Mouse (Mus musculus): ENCODE measurements around the gene Arhgap22. TPM values are rescaled to one million over a fixed set of nuclear protein-coding genes. Genes with fewer than 3 reads are reported as not detected.

Arhgap22 gene
- total and polyA plus RNA-seq, 3 experiments: 0.17 to 0.39 (median 0.29) TPM

- Histone ChIP-seq H3K9ac (ENCODE audit: insufficient read depth, low read depth) (no peak overlapping the region), H3K9me3 (replicated peaks; ENCODE audit: low read length) (peaks cover 5% of the 10 kb centered on the region), H3K27me3 (replicated peaks) (no peaks in the 10 kb centered on the region), H3K4me2 (ENCODE audit: insufficient read depth, low read depth, poor library complexity, severe bottlenecking) (no peak overlapping the region), H3K4me1 (ENCODE audit: control insufficient read depth in 1 of 2, insufficient read depth in 2 of 2) (peaks cover 39 to 88% of the 10 kb centered on the region in 2 experiments), H3K27ac (ENCODE audit: insufficient read depth, low read depth) (peak overlapping the region; percentile 27), H3K79me2 (replicated peaks; ENCODE audit: control insufficient read depth, extremely low read depth, insufficient read depth, poor library complexity, severe bottlenecking) (peaks cover 77% of the 10 kb centered on the region), H3K36me3 (replicated peaks in 1 of 2; ENCODE audit: control insufficient read depth in 1 of 2, insufficient read depth in 1 of 2, low read length in 1 of 2) (peaks cover 36 to 89% of the 10 kb centered on the region in 2 experiments), H3K4me3 (replicated peaks in 1 of 3; ENCODE audit: low read depth in 2 of 3, low read length in 2 of 3, poor library complexity in 1 of 3) (no peak overlapping the region)
- in situ Hi-C loops (cut with MboI; ENCODE audit: low pct_ligation_motif_present, low pct_unique_long_range_greater_than_20kb, low sequenced_read_pairs): no loop called here
- dilution Hi-C loops (cut with MboI; ENCODE audit: extremely low pct_ligation_motif_present, extremely low pct_unique_long_range_greater_than_20kb, low sequenced_read_pairs): no loop called here
- peak; percentile 85 for DNase-seq (ENCODE audit: extremely low read depth)
- peak; percentile 56; the same call in 1 of the 2 replicates for TF ChIP-seq SIN3A (IDR thresholded peaks at IDR 0.05; ENCODE audit: low read length)
- TF ChIP-seq IRF4 (IDR thresholded peaks at IDR 0.05; ENCODE audit: low read depth, low read length): peak; percentile 89
- peak; percentile 67 for TF ChIP-seq JUND (conservative IDR thresholded peaks at IDR 0.05; ENCODE audit: low read depth, low read length)
- no peak for TF ChIP-seq KAT2A (IDR thresholded peaks at IDR 0.05; ENCODE audit: insufficient replicate concordance, low read length)
- TF ChIP-seq GABPA (IDR thresholded peaks at IDR 0.05; ENCODE audit: insufficient replicate concordance, low read depth, low read length): no peak
- peak; percentile 73 for TF ChIP-seq BHLHE40 (IDR thresholded peaks at IDR 0.05; ENCODE audit: low read depth, low read length)
- peak; percentile 23; the same call in 1 of the 2 replicates for TF ChIP-seq HCFC1 (IDR thresholded peaks at IDR 0.05; ENCODE audit: low read depth, low read length)
- TF ChIP-seq ZC3H11A (IDR thresholded peaks at IDR 0.05; ENCODE audit: low read depth, low read length): no peak
- TF ChIP-seq USF1 (IDR thresholded peaks at IDR 0.05; ENCODE audit: low read depth, low read length): no peak
- no peak for TF ChIP-seq POLR2AphosphoS2 (IDR thresholded peaks at IDR 0.05; ENCODE audit: low read depth, low read length)
- TF ChIP-seq CHD1 (IDR thresholded peaks at IDR 0.05; ENCODE audit: low read depth, low read length): peak; percentile 45; the same call in 1 of the 2 replicates
- peak; percentile 61; the same call in 1 of the 2 replicates for TF ChIP-seq MAFK (IDR thresholded peaks at IDR 0.05; ENCODE audit: insufficient replicate concordance, low read length)
- peak; percentile 61 for TF ChIP-seq CHD2 (IDR thresholded peaks at IDR 0.05; ENCODE audit: low read length)
- no peak for TF ChIP-seq ZKSCAN1 (IDR thresholded peaks at IDR 0.05; ENCODE audit: borderline replicate concordance, low read depth, low read length)
- no peak for TF ChIP-seq ZMIZ1 (IDR thresholded peaks at IDR 0.05; ENCODE audit: low read depth, low read length)
- no peak; the same call in 1 of the 2 replicates for TF ChIP-seq MEF2A (IDR thresholded peaks at IDR 0.05; ENCODE audit: borderline replicate concordance, low read depth, low read length)
- no peak for TF ChIP-seq RAD21 (IDR thresholded peaks at IDR 0.05; ENCODE audit: low read depth, low read length)
- TF ChIP-seq RCOR1 (conservative IDR thresholded peaks at IDR 0.05; ENCODE audit: low read depth, low read length): peak; percentile 84
- 0 out of 2 replicates have a peak, but pooled peaks have one; percentile 14 for TF ChIP-seq POLR2A (IDR thresholded peaks at IDR 0.05; ENCODE audit: low read depth, low read length)
- TF ChIP-seq EP300 (IDR thresholded peaks at IDR 0.05; ENCODE audit: low read length): peak; percentile 88
- peak; percentile 59 for TF ChIP-seq ETS1 (conservative IDR thresholded peaks at IDR 0.05; ENCODE audit: low read depth, low read length)
- TF ChIP-seq SMC3 (IDR thresholded peaks at IDR 0.05; ENCODE audit: low read depth, low read length): peak; percentile 23
- TF ChIP-seq UBTF (IDR thresholded peaks at IDR 0.05; ENCODE audit: low read depth, low read length): peak; percentile 50; the same call in 1 of the 2 replicates
- TF ChIP-seq USF2 (conservative IDR thresholded peaks at IDR 0.05; ENCODE audit: low read depth, low read length): no peak
- no peak for TF ChIP-seq CTCF (conservative IDR thresholded peaks at IDR 0.05 in 1 of 2, IDR thresholded peaks at IDR 0.05 in 1 of 2; ENCODE audit: low read depth in 2 of 2, low read length in 2 of 2)
- TF ChIP-seq PAX5 (IDR thresholded peaks at IDR 0.05; ENCODE audit: low read length): no peak
- TF ChIP-seq JUN (IDR thresholded peaks at IDR 0.05; ENCODE audit: insufficient read depth, low read depth, low read length): peak; percentile 35; the same call in 1 of the 2 replicates
- no peak for TF ChIP-seq NELFE (IDR thresholded peaks at IDR 0.05; ENCODE audit: low read depth, low read length)
- TF ChIP-seq ZNF384 (IDR thresholded peaks at IDR 0.05; ENCODE audit: low read depth, low read length): no peak
- TF ChIP-seq MAX (IDR thresholded peaks at IDR 0.05; ENCODE audit: low read length): peak; percentile 53
- peak; percentile 75 for TF ChIP-seq MAZ (IDR thresholded peaks at IDR 0.05; ENCODE audit: low read depth, low read length)
- TF ChIP-seq ELF1 (IDR thresholded peaks at IDR 0.05; ENCODE audit: low read depth, low read length): 0 out of 2 replicates have a peak, but pooled peaks have one; percentile 26
- 0 out of 2 replicates have a peak, but pooled peaks have one; percentile 33 for TF ChIP-seq NRF1 (IDR thresholded peaks at IDR 0.05; ENCODE audit: low read depth, low read length)
- peak; percentile 67 for TF ChIP-seq MYC (IDR thresholded peaks at IDR 0.05; ENCODE audit: low read depth, low read length)
- TF ChIP-seq TCF12 (IDR thresholded peaks at IDR 0.05; ENCODE audit: low read depth, low read length): peak; percentile 37; the same call in 1 of the 2 replicates
- no peak for TF ChIP-seq MXI1 (IDR thresholded peaks at IDR 0.05; ENCODE audit: low read depth, low read length)
- no peak for TF ChIP-seq E2F4 (IDR thresholded peaks at IDR 0.05; ENCODE audit: insufficient replicate concordance, low read depth, low read length)
- TF ChIP-seq TBP (conservative IDR thresholded peaks at IDR 0.05; ENCODE audit: low read depth, low read length): peak; percentile 69
Observed at GRCm38 (mm10) chr14:33168750-33169149, 45.1 kb upstream of the Arhgap22 start.

All from CH12.LX (cell line).